Mouse (Mus musculus): ENCODE data around the gene Krt42. TPM values are rescaled to one million over a fixed set of nuclear protein-coding genes. Genes with fewer than 3 reads are reported as not detected.

The Krt42 gene
- total RNA-seq, 2 experiments from 2014 or later: not detected

Other genes starting within 250 kb of the Krt42 start
- not detected for gene Krt33b, start 240.0 kb downstream of the Krt42 start, total RNA-seq (2021)
- not detected for gene Krt34, start 228.3 kb downstream of the Krt42 start, total RNA-seq (2021)
- gene Krt31, start 219.3 kb downstream of the Krt42 start, total RNA-seq (2021): not detected
- not detected for gene Krt32, start 181.6 kb downstream of the Krt42 start, total RNA-seq (2021)
- not detected for gene Krt35, start 173.6 kb downstream of the Krt42 start, total RNA-seq (2021)
- gene Krt36, start 164.2 kb downstream of the Krt42 start, total RNA-seq (2021): not detected
- not detected for gene Krt13, start 148.3 kb downstream of the Krt42 start, total RNA-seq (2021)
- under 1 TPM in 1 of 2 experiments, not detected in 1; 0.51 TPM for gene Krt15, start 133.9 kb downstream of the Krt42 start, total RNA-seq (2021)
- gene Krt19, start 121.2 kb downstream of the Krt42 start, total RNA-seq (2021): not detected
- 1 to 10 TPM; 3.8 to 4.4 TPM for gene Krt9, start 76.6 kb downstream of the Krt42 start, total RNA-seq (2021)
- not detected for gene Krt14, start 62.3 kb downstream of the Krt42 start, total RNA-seq (2021)
- not detected for gene Krt16, start 21.0 kb downstream of the Krt42 start, total RNA-seq (2021)
- not detected for gene Krt17, start 8.8 kb downstream of the Krt42 start, total RNA-seq (2021)
- 100 to 1,000 TPM; 739 to 776 TPM for gene Eif1, start 50.0 kb upstream of the Krt42 start, total RNA-seq (2021)
- gene Gast, start 64.5 kb upstream of the Krt42 start, total RNA-seq (2021): not detected
- gene Hap1, start 86.3 kb upstream of the Krt42 start, total RNA-seq (2021): 100 to 1,000 TPM; 186 to 208 TPM
- 10 to 100 TPM; 31.0 to 35.6 TPM for gene Jup, start 127.9 kb upstream of the Krt42 start, total RNA-seq (2021)
- gene P3h4, start 145.0 kb upstream of the Krt42 start, total RNA-seq (2021): 10 to 100 TPM in 1 of 2 experiments, 1 to 10 TPM in 1; 9.8 to 11.2 TPM
- gene Fkbp10, start 145.8 kb upstream of the Krt42 start, total RNA-seq (2021): 1 to 10 TPM; 5.4 to 5.8 TPM
- 10 to 100 TPM; 48.8 to 53.4 TPM for gene Nt5c3b, start 171.9 kb upstream of the Krt42 start, total RNA-seq (2021)
- 1 to 10 TPM in 1 of 2 experiments, under 1 TPM in 1; 0.74 to 1.2 TPM for gene Klhl10, start 172.0 kb upstream of the Krt42 start, total RNA-seq (2021)
- 100 to 1,000 TPM; 117 to 124 TPM for gene Klhl11, start 202.9 kb upstream of the Krt42 start, total RNA-seq (2021)

All from layer of hippocampus, adult 18-20 months (tissue).